Mouse (Mus musculus) olfactory bulb, adult 2 months (tissue): ENCODE data around the gene Cpz.

Experiments used
- CTCF ChIP-seq: fragments of 200-500 bp; IDR thresholded peaks from 2 replicates; pipeline ENCODE4 v1.5.1; 2012; ENCODE audit warnings: low read depth, mild to moderate bottlenecking, low read length, moderate library complexity; ENCODE audit not compliant: insufficient read depth
- POLR2A ChIP-seq: fragments of 200-500 bp; IDR thresholded peaks from 2 replicates; pipeline ENCODE4 v1.6.1; 2012; ENCODE audit warnings: mild to moderate bottlenecking, low read depth, low read length, moderate library complexity; ENCODE audit not compliant: insufficient read depth

- TF ChIP-seq POLR2A = no peak
- peak; percentile 60 for TF ChIP-seq CTCF
These were observed 38.0 kb upstream of the Cpz start for GRCm38 (mm10) chr5:35563449-35563848.
